In genomic region chr2:76630293-76630692, GRCm38 (mm10) we compare ENCODE assay signal across 38 mouse cellular contexts. TPM values are rescaled to one million over a fixed set of nuclear protein-coding genes. Genes with fewer than 3 reads are reported as not detected.
"Had no signal": no experiment of that assay in that cellular context is flagged by ENCODE, and none has a peak within 500 bp of the region (broad histone marks: within the 10 kb centered on the region; RNA-seq: fewer than 3 reads in every experiment).

No protein-coding gene starts in this region.

- H3K9me3 ChIP-seq: limb, embryonic 10.5 days; limb, embryonic 15.5 days; liver, embryonic 13.5 days; liver, embryonic 15.5 days; lung, embryonic 15.5 days; midbrain, embryonic 15.5 days had no signal

- H3K4me3 ChIP-seq: limb, embryonic 10.5 days; limb, embryonic 12.5 days; limb, embryonic 13.5 days; limb, embryonic 15.5 days; liver, embryonic 12.5 days; liver, embryonic 13.5 days; liver, embryonic 15.5 days; lung, embryonic 15.5 days; megakaryocyte, embryonic 14.5 days; midbrain, embryonic 10.5 days; midbrain, embryonic 12.5 days; midbrain, embryonic 13.5 days; midbrain, embryonic 15.5 days; myocyte; neural tube, embryonic 12.5 days; neural tube, embryonic 13.5 days had no signal

- H3K27me3 ChIP-seq: limb, embryonic 12.5 days; limb, embryonic 13.5 days; limb, embryonic 15.5 days; liver, embryonic 12.5 days; liver, embryonic 13.5 days; liver, embryonic 15.5 days; lung, embryonic 15.5 days; megakaryocyte, embryonic 14.5 days; midbrain, embryonic 12.5 days; midbrain, embryonic 13.5 days; midbrain, embryonic 15.5 days; neural tube, embryonic 12.5 days; neural tube, embryonic 13.5 days had no signal

- H3K27ac ChIP-seq: limb, embryonic 10.5 days; limb, embryonic 12.5 days; limb, embryonic 13.5 days; limb, embryonic 15.5 days; liver, embryonic 12.5 days; liver, embryonic 13.5 days; liver, embryonic 14.5 days; liver, embryonic 15.5 days; lung, embryonic 15.5 days; macrophage; midbrain, embryonic 10.5 days; midbrain, embryonic 12.5 days; midbrain, embryonic 13.5 days; midbrain, embryonic 15.5 days; neural tube, embryonic 12.5 days; neural tube, embryonic 13.5 days had no signal

- H3K9ac ChIP-seq: limb, embryonic 12.5 days; limb, embryonic 13.5 days; limb, embryonic 15.5 days; liver, embryonic 12.5 days; liver, embryonic 13.5 days; liver, embryonic 14.5 days; liver, embryonic 15.5 days; liver, postnatal 0 days; lung, embryonic 14.5 days; lung, embryonic 15.5 days; midbrain, embryonic 12.5 days; midbrain, embryonic 13.5 days; midbrain, embryonic 15.5 days; neural tube, embryonic 12.5 days; neural tube, embryonic 13.5 days had no signal

- DNase-seq: left cerebral cortex, postnatal 4 days; liver; liver, embryonic 13.5 days; liver, postnatal 0 days; lung, adult 18-20 months; lung, adult 2 months; lung, embryonic 14.5 days; lung, postnatal 10 days; lung, postnatal 14 days; lung, postnatal 36 days; lung, postnatal 4 days; midbrain, embryonic 14.5 days had no signal

- ATAC-seq: liver, embryonic 12.5 days; liver, postnatal 0 days; lung, postnatal 0 days; midbrain, embryonic 13.5 days; midbrain, embryonic 15.5 days; midbrain, embryonic 16.5 days had no signal

- H3K4me1 ChIP-seq: limb, embryonic 10.5 days; limb, embryonic 12.5 days; limb, embryonic 13.5 days; limb, embryonic 15.5 days; liver, embryonic 12.5 days; liver, embryonic 13.5 days; liver, embryonic 15.5 days; lung, embryonic 15.5 days; megakaryocyte, embryonic 14.5 days; midbrain, embryonic 10.5 days; midbrain, embryonic 12.5 days; midbrain, embryonic 13.5 days; midbrain, embryonic 15.5 days; neural tube, embryonic 12.5 days; neural tube, embryonic 13.5 days had no signal

- H3K4me2 ChIP-seq: limb, embryonic 12.5 days; limb, embryonic 13.5 days; limb, embryonic 15.5 days; liver, embryonic 11.5 days; liver, embryonic 12.5 days; liver, embryonic 13.5 days; liver, embryonic 15.5 days; lung, embryonic 14.5 days; lung, embryonic 15.5 days; midbrain, embryonic 11.5 days; midbrain, embryonic 12.5 days; midbrain, embryonic 13.5 days; midbrain, embryonic 15.5 days; neural tube, embryonic 12.5 days; neural tube, embryonic 13.5 days had no signal

RNA-seq across cellular contexts. Expression of gene Pjvk, which starts 18.0 kb away (rescaled TPM):
- total RNA-seq: left cerebral cortex, postnatal 14 days; liver, adult 2 months; midbrain, postnatal 0 days; monocyte, adult 5-6 weeks had no signal
- polyA plus RNA-seq: liver, adult 2 months; liver, embryonic 11.5 days; liver, embryonic 12.5 days; liver, embryonic 13.5 days; liver, embryonic 14.5 days; liver, embryonic 15.5 days; liver, embryonic 16.5 days; liver, postnatal 0 days; lung, adult 2 months had no signal
